Mouse (Mus musculus) thymus, adult 2 months (tissue): ENCODE measurements at regions not wholly inside any gene's neighbourhood (a gene's known extent, or its start where the extent isn't known, plus 50 kb on each side); places are given as distances from the start of the nearest gene placed in this dataset.

Experiments used
- CTCF ChIP-seq: fragments of 200-500 bp; IDR thresholded peaks from 2 replicates; pipeline ENCODE4 v1.5.1; 2012; ENCODE audit warnings: mild to moderate bottlenecking, control low read depth, low read length, moderate library complexity, borderline replicate concordance; ENCODE audit not compliant: control insufficient read depth, poor library complexity, insufficient read depth; ENCODE audit errors: extremely low read depth
- POLR2A ChIP-seq: fragments of 200-500 bp; IDR thresholded peaks from 2 replicates; pipeline ENCODE4 v1.6.1; 2012; ENCODE audit warnings: mild to moderate bottlenecking, low read length, control low read depth, moderate library complexity; ENCODE audit not compliant: control insufficient read depth, poor library complexity, insufficient read depth; ENCODE audit errors: extremely low read depth

GRCm38 (mm10) chr15:56278006-56278405, 1199.4 kb downstream of the Slc22a22 start:
- no peak for TF ChIP-seq CTCF
- no peak for TF ChIP-seq POLR2A
